Mouse (Mus musculus) urinary bladder, postnatal 0 days (tissue): Measurements from ENCODE around the gene Avpi1. TPM values are rescaled to one million over a fixed set of nuclear protein-coding genes. Genes with fewer than 3 reads are reported as not detected.

Experiments
- polyA plus RNA-seq: library from polyadenylated mRNA; unstranded; fragments of >200 nt; fragmentation: Nextera tagmentation; extraction: Ambion mirVana; gene quantifications from 2 replicates; pipeline ENCODE4 v1.2.1, GENCODE M21; 2015

Gene Avpi1
- 48.0 and 50.8 TPM in 2 replicates for polyA plus RNA-seq

DNA sequence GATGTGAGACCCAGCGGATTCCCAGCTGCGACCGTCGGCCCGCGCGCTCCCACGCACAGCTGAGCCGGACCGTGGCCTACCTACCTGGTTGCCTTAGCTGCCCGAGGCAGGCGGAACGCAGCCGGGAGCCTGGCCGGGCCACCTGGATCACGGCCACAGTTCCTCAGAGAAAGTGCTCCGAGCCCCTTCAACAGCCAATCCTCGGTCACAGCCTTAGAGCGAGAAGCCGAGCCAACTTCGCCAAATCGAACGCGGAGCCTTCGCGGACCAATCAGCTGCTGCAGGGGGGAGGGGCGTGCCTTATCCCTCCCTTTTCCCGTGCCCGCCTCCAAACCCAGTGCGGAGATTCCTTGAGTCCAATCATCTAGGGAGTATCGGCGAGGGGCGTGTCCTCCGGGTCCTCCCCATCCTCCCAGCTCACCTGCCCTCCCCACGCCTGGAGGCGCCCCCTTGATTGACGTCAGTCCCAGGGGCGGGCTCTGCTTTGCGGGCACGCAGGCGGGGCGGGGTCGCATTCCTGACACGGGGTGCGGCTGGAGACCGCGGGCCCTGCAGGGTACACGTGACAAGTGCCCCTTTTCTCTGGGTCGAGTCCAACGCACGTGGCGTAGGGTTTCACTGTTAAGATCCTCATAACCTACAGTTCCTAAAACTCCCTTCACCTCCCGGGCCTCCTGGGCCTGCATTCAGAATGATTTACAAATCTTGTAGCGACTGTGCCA lies at the start of gene Avpi1:
TSS of gene Avpi1 (minus strand) at position 273 of the 722 bp plus-strand sequence.

DNA sequence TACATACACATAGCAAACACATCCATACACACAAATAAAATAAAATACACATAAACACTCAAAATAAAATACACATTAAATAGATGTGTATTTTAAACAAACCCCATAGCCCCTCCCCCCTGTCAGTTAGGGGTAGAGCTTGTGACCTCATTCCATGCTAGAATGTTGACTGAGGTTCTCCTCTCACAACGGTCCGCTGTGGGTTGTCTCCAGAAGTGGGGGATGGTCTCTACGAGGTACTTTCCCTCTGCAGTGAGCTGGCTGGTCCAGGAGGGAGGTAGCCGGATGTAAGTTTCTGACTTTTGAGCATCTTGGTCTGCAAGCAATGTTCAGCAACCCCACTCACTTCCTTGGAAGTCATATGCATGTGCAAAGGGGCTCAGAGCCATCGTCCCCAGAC lies 34.9 kb upstream of the Avpi1 start, which contains the start of gene Zfyve27:
TSS of gene Zfyve27 (plus strand) at position 188 of the 400 bp plus-strand sequence.

DNA sequence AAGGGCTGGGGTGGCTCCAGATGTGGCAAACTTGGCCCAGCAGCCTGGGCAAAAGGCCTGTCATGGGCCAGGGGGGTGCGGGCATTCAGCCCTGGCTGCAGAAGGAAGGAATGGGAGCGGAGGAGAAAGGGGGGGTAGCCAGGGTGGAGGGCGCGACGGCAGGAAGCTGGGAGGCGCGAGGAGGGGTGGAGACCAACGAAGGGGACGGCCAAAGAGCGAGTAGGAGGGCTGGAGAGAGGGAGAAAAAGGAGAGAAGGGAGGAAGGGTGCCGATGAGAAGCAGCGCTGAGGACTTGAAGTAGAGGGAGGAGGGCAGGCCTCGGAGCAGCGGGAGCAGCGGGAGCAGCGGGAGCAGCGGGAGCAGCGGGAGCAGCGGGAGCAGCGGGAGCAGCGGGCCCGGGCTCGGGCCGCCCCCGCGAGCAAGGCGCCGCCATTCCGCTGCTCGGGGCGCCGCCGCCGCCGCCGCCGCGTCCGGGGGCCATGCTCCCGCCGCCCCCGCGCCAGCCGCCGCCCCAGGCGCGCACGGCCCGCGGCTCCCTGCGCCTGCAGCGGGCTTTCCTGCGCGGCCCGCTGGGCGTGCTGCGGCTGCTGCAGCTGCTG lies 18.4 kb upstream of the Avpi1 start, which contains the start of gene Marveld1:
TSS of gene Marveld1 (plus strand) at position 231 of the 599 bp plus-strand sequence.

DNA sequence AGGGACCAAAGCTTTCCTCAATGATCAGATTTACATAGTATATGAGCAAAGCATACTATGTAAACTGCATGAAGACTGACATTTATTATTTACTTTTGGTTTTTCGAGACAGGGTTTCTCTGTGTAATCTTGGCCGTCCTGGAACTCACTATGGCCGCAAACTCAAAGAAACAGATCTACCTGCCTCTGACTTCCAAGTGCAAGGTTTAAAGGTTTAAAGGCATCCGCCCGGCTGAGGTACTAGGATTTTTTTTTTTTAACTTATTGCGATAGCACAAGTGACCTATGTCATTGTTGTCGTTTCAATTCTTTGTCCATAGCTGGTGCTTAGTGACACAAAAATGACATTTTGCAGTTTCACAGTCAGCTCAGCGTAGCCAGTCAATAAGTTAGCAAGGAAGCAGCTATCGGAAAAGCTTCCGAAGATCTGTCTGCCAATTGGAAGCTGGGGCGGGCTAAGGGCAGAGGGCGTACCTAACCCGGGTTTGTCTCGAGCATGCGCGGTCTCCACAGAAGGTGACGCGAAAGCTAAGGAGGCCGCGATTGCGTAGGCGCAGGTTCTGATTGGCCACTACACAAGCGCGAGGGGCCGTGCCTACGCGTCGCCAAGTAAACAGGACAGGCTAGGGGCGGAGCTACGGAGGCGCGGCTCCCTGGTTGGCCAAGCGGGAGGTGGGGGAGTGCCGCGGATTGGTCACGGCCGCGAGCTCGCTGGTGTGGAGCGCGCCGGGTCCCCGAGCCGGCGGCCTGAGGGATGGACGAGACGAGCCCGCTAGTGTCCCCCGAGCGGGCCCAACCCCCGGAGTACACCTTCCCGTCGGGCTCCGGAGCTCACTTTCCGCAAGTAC lies 38.9 kb downstream of the Avpi1 start, which contains the start of gene Pi4k2a:
TSS of gene Pi4k2a (plus strand) at position 723 of the 848 bp plus-strand sequence.

DNA sequence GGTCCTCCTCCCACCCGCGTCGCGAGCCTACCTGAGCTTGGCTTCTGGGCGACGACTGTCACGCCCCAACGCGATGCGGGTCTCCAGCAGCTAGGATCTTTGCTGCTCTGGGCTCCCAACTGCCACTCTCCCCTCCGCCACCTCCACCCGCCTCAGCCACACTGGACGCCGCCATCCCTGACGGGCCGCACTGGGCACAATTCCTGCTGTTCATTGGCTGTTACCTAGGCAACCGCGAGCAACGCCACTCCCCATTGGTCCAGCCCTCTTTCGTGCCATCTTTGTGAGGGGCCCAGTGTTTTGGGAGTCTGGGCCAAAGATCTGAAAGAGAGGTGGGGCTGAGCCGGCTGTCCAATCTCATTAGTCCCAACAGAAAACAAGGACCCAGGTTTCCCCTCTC lies 42.7 kb downstream of the Avpi1 start, which contains the start of gene Morn4:
TSS of gene Morn4 (minus strand) at position 192 of the 400 bp plus-strand sequence.

Other genes with a start within 250 kb of the Avpi1 start
- gene Rrp12, start 232.9 kb downstream of the Avpi1 start, polyA plus RNA-seq, result 19.6 and 19.9 TPM in 2 replicates
- 510 and 595 TPM in 2 replicates for gene Pgam1, start 217.1 kb downstream of the Avpi1 start, polyA plus RNA-seq
- 49.6 and 52.1 TPM in 2 replicates for gene Exosc1, start 195.6 kb downstream of the Avpi1 start, polyA plus RNA-seq
- gene Zdhhc16, start 195.6 kb downstream of the Avpi1 start, polyA plus RNA-seq, result 46.1 and 48.3 TPM in 2 replicates
- 15.0 and 17.6 TPM in 2 replicates for gene Mms19, start 147.9 kb downstream of the Avpi1 start, polyA plus RNA-seq
- gene Ubtd1, start 147.3 kb downstream of the Avpi1 start, polyA plus RNA-seq, result 21.8 and 24.0 TPM in 2 replicates
- gene Ankrd2, start 93.1 kb downstream of the Avpi1 start, polyA plus RNA-seq, result not detected in 2 replicates
- gene Hoga1, start 83.4 kb downstream of the Avpi1 start, polyA plus RNA-seq, result 1.7 and 1.8 TPM in 2 replicates
- gene 4933411K16Rik, start 76.8 kb downstream of the Avpi1 start, polyA plus RNA-seq, result not detected in 2 replicates
- gene Morn4, start 42.7 kb downstream of the Avpi1 start, polyA plus RNA-seq, result 6.0 and 6.1 TPM in 2 replicates
- gene Pi4k2a, start 38.6 kb downstream of the Avpi1 start, polyA plus RNA-seq, result 20.0 and 20.7 TPM in 2 replicates
- 25.2 and 25.9 TPM in 2 replicates for gene Marveld1, start 18.3 kb upstream of the Avpi1 start, polyA plus RNA-seq
- 13.7 and 17.0 TPM in 2 replicates for gene Zfyve27, start 34.9 kb upstream of the Avpi1 start, polyA plus RNA-seq
- 0.22 and 0.28 TPM in 2 replicates for gene Sfrp5, start 73.2 kb upstream of the Avpi1 start, polyA plus RNA-seq
- 0.04 TPM in 1 of 2 replicates, not detected in the other for gene Golga7b, start 118.5 kb upstream of the Avpi1 start, polyA plus RNA-seq